12 mouse cellular contexts compared by ENCODE assay signal in the genomic region with DNA sequence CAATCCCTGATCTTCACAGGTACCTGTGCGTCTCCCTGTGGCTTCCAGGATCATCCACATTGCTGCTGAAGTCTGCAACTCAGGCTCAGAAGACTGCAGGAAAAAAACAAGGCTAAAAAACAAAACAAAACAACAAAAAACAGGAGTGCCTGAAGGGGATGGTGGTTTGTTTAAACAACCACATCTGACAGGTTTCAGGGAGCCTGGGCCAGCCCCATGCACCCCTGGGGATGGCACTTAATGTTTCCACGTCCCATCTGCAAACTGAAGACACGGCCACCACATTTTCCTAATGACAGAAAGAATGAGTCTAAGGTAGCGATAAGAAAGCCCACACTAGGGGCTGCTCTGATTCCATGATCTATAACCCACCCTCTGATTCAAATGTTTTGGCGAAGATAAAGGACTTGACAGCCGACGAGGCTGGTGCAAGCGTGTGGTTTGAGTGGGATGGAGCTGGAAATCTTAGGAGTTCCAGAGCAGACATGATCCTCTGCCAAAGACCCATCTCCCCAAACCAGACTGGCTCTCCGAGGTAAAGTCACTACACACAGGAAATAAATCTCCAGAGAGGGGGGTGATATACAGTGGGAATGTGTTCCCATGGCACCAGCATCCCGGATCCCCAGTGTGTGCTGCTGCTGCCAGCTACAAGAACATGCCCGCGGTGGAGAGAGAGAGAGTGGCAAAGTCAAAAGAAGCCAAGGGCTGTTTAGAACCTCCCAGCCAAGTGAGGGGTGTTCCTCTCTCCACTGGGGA. TPM values are rescaled to one million over a fixed set of nuclear protein-coding genes. Genes with fewer than 3 reads are reported as not detected.
DNase-seq lines count a peak whose midpoint lies in the region; ATAC-seq and TF ChIP-seq lines count a peak whose summit lies in the region.
"Had no signal": no experiment of that assay in that cellular context is flagged by ENCODE, and none has a peak within 500 bp of the region (broad histone marks: within the 10 kb centered on the region; RNA-seq: fewer than 3 reads in every experiment).

A gene (minus strand): TSS at position 282 of the 759 bp plus-strand sequence.

- H3K4me1 ChIP-seq in hindbrain, embryonic 10.5 days (replicated peaks), result peaks cover 15% of the 10 kb centered on the region
- H3K4me1 ChIP-seq in olfactory bulb, adult 2 months (ENCODE audit: control insufficient read depth, insufficient read depth, low read length), result peaks cover 31% of the 10 kb centered on the region
- no peaks in the 10 kb centered on the region for H3K4me1 ChIP-seq in liver, embryonic 11.5 days (replicated peaks; ENCODE audit: control insufficient read depth, insufficient read depth, low read length)
- H3K4me1 ChIP-seq: liver, embryonic 13.5 days had no signal

- H3K4me2 ChIP-seq in liver, embryonic 11.5 days, result no peak within 1 kb of the TSS
- H3K4me2 ChIP-seq: liver, embryonic 13.5 days had no signal

- no peak for TF ChIP-seq CTCF in olfactory bulb, adult 2 months (IDR thresholded peaks at IDR 0.05; ENCODE audit: insufficient read depth, low read depth, low read length)

- no peak for ATAC-seq in liver, embryonic 11.5 days (replicated peaks; ENCODE audit: low FRiP score)
- ATAC-seq: activated CD4-positive, CD25-positive, alpha-beta regulatory T cell, adult 4 months had no signal

- H3K27ac ChIP-seq in hindbrain, embryonic 10.5 days, result no peak within 1 kb of the TSS
- H3K27ac ChIP-seq in olfactory bulb, adult 2 months (ENCODE audit: insufficient read depth, low read depth, low read length), result no peak within 1 kb of the TSS
- H3K27ac ChIP-seq in liver, embryonic 11.5 days (ENCODE audit: low read depth, low read length), result no peak within 1 kb of the TSS
- H3K27ac ChIP-seq: liver, embryonic 13.5 days had no signal

- peak within 1 kb of the TSS; percentile 39 for H3K4me3 ChIP-seq in hindbrain, embryonic 10.5 days
- H3K4me3 ChIP-seq in olfactory bulb, adult 2 months (ENCODE audit: insufficient read depth, low read depth, low read length), result peak within 1 kb of the TSS; percentile 28
- no peak within 1 kb of the TSS for H3K4me3 ChIP-seq in liver, embryonic 11.5 days (ENCODE audit: low read depth, low read length)
- H3K4me3 ChIP-seq: liver, embryonic 13.5 days had no signal

- no peak for TF ChIP-seq POLR2A in olfactory bulb, adult 2 months (IDR thresholded peaks at IDR 0.05; ENCODE audit: insufficient read depth, low read depth, low read length)

- DNase-seq in right cerebral cortex, adult 18-20 months, result peak; percentile 61
- no peak for DNase-seq in right cerebral cortex, adult 2 months (ENCODE audit: low spot score in 2 of 2)
- DNase-seq in hindbrain, embryonic 10.5 days (ENCODE audit: low spot score), result no peak
- DNase-seq in left cerebral cortex, postnatal 14 days (ENCODE audit: low spot score in 2 of 2), result peak; percentile 47 to 75
- no peak for DNase-seq in liver, embryonic 11.5 days (ENCODE audit: low spot score)
- no peak for DNase-seq in heart, postnatal 4 days
- DNase-seq in lung, postnatal 36 days, result no peak

- no peaks in the 10 kb centered on the region for H3K36me3 ChIP-seq in hindbrain, embryonic 10.5 days
- H3K36me3 ChIP-seq in liver, embryonic 11.5 days (ENCODE audit: control insufficient read depth, insufficient read depth, low read length), result no peaks in the 10 kb centered on the region
- H3K36me3 ChIP-seq: liver, embryonic 13.5 days had no signal

- H3K9ac ChIP-seq in liver, embryonic 11.5 days (ENCODE audit: low read depth, low read length), result no peak within 1 kb of the TSS
- H3K9ac ChIP-seq: liver, embryonic 13.5 days had no signal

- no peaks in the 10 kb centered on the region for H3K9me3 ChIP-seq in hindbrain, embryonic 10.5 days
- H3K9me3 ChIP-seq in liver, embryonic 11.5 days (ENCODE audit: control insufficient read depth, low read length), result no peaks in the 10 kb centered on the region
- H3K9me3 ChIP-seq: liver, embryonic 13.5 days had no signal

- WGBS in hindbrain, embryonic 10.5 days, result 74% methylated on average over 12 of the region's 12 CpGs
- WGBS in olfactory bulb, adult 2 months, result 48% methylated on average over 12 of the region's 12 CpGs
- 69% methylated on average over 12 of the region's 12 CpGs for WGBS in liver, embryonic 11.5 days

- H3K27me3 ChIP-seq in hindbrain, embryonic 10.5 days (ENCODE audit: insufficient read depth, poor library complexity, severe bottlenecking), result peaks cover 35% of the 10 kb centered on the region
- peaks cover 12% of the 10 kb centered on the region for H3K27me3 ChIP-seq in liver, embryonic 11.5 days (replicated peaks; ENCODE audit: control insufficient read depth, insufficient read depth, low read length)

- intact Hi-C loops in left cerebral cortex, postnatal 14 days (cut with DNase I), result loop anchor here (5.0 kb wide), 1 partner anchor 107 kb away; no protein-coding TSS in a partner anchor

RNA-seq across cellular contexts. Expression of the gene that starts here (rescaled TPM):
- 0.30 and 2.2 TPM in 2 replicates for polyA plus RNA-seq in hindbrain, embryonic 10.5 days (2016; fragmentation: Nextera tagmentation; extraction: Ambion mirVana)
- 100 to 1,000 TPM; 252 to 253 TPM for total RNA-seq in left cerebral cortex, postnatal 14 days (2021)
- polyA plus RNA-seq in olfactory bulb, adult 2 months (2012; ENCODE audit: insufficient read depth, insufficient read length, low replicate concordance, missing spikeins), result not detected in 2 replicates
- not detected in 2 replicates for polyA plus RNA-seq in liver, embryonic 11.5 days (2014; fragmentation: Nextera tagmentation; extraction: Ambion mirVana)
- under 1 TPM in 1 of 2 experiments, not detected in 1; 0.07 TPM for total RNA-seq in heart, postnatal 4 days (2021)
- polyA plus RNA-seq: activated CD4-positive, CD25-positive, alpha-beta regulatory T cell, adult 4 months; heart, embryonic 14.5 days; kidney, embryonic 14.5 days had no signal

Comparison
In these comparisons a context has a peak if more than half of its experiments do, and no peak if none do; other contexts are left out.
1. RNA of the gene that starts here (total RNA-seq): 252 to 253 TPM in left cerebral cortex, postnatal 14 days; 0.07 TPM in heart, postnatal 4 days; every median in the first group is over 100 times any median in the second.
2. DNase-seq: peak in right cerebral cortex, adult 18-20 months (single experiment) and left cerebral cortex, postnatal 14 days (2 of 2); none in right cerebral cortex, adult 2 months (0 of 2), hindbrain, embryonic 10.5 days (single experiment), liver, embryonic 11.5 days (single experiment), heart, postnatal 4 days (single experiment) and lung, postnatal 36 days (single experiment).